Mouse (Mus musculus): ENCODE measurements around the gene Gtf2a1.

DNA sequence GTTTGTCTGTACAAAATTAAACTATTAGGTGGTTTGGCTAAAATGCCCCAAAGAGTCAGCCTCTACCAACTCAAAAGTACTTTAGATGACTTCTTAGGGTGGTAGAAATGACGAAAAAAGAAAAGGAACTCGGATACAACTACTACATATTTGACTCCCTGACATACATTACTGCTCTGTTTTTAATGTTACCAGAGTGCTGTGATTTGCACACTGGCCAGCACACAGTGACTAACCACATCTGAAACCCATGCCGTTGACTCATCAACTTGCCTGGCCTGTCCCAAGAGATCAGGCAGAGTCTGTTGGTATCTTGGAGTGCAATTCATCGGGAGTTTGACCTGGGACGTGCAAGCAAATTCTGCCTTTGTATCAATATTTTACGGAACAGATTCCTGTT lies 429 bp upstream of the Gtf2a1 start:
- TF ChIP-seq CTCF (IDR thresholded peaks at IDR 0.05; ENCODE audit: low read depth) (no peak), EP300 (IDR thresholded peaks at IDR 0.05; ENCODE audit: low read depth) (no peak)

All from heart, postnatal 0 days (tissue).